Mouse (Mus musculus): ENCODE measurements around the gene Fam25c. TPM values are rescaled to one million over a fixed set of nuclear protein-coding genes. Genes with fewer than 3 reads are reported as not detected.
A peak's percentile ranks its signal among the peaks of the same experiment; 100 is the strongest.

Gene Fam25c
- polyA plus RNA-seq, 1 experiment = not detected

DNA sequence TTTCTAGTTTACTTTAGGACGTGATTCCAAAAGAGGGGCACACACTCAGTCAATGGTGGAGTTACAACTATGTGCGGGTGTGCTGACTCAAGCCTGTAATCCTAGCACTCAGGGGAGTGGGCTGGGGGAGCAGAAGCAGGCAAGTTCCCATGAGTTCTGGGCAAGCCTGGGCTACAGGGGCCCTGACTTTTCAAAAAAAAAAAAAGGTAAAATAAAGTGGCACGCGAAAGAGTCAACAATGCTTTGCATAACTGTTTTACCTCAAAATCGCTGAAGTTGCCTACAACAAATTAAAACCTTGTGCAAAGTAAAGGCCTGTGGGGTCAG is 45.4 kb downstream of the Fam25c start:
- H3K27me3 ChIP-seq (ENCODE audit: control insufficient read depth, insufficient read depth, low read length) = no peaks in the 10 kb centered on the region
- H3K27ac ChIP-seq (ENCODE audit: control insufficient read depth, insufficient read depth, low read depth, low read length) = peak overlapping the region; percentile 96
- no peak for TF ChIP-seq CTCF (IDR thresholded peaks at IDR 0.05; ENCODE audit: control insufficient read depth, insufficient read depth, insufficient replicate concordance, low read depth, low read length)
- no peak for TF ChIP-seq POLR2A (IDR thresholded peaks at IDR 0.05; ENCODE audit: control insufficient read depth, low read depth, low read length)
- no peaks in the 10 kb centered on the region for H3K36me3 ChIP-seq (ENCODE audit: control insufficient read depth, insufficient read depth, low read length)
- H3K4me3 ChIP-seq (ENCODE audit: control insufficient read depth, low read depth, low read length) = peak overlapping the region; percentile 93
- H3K4me1 ChIP-seq (ENCODE audit: control insufficient read depth, insufficient read depth, low read length) = no peaks in the 10 kb centered on the region; the same call in 1 of the 2 replicates

DNA sequence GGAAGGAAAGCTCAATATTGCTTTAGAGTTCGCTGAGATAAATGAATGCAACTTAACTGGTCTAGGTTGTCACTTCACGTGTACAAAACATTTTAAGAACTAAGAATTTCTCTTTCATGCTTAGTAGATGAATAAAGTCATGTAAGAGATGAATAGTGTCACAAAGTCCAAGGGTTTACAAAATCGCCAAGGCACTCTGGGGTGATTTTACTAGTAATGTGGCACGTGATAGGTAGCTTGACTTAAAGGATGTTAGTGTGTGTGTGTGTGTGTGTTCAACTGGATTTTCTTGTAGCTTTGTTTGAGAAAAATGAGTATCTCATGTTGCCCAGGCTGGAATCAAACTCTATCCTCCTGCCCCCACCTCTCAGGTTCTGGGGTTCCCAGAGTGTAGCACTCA is 46.0 kb downstream of the Fam25c start:
- Histone ChIP-seq H3K4me1 (ENCODE audit: control insufficient read depth, insufficient read depth, low read length) (no peaks in the 10 kb centered on the region; the same call in 1 of the 2 replicates), H3K4me3 (ENCODE audit: control insufficient read depth, low read depth, low read length) (no peak overlapping the region), H3K27me3 (ENCODE audit: control insufficient read depth, insufficient read depth, low read length) (no peaks in the 10 kb centered on the region), H3K36me3 (ENCODE audit: control insufficient read depth, insufficient read depth, low read length) (no peaks in the 10 kb centered on the region), H3K27ac (ENCODE audit: control insufficient read depth, insufficient read depth, low read depth, low read length) (no peak overlapping the region)
- TF ChIP-seq POLR2A (IDR thresholded peaks at IDR 0.05; ENCODE audit: control insufficient read depth, low read depth, low read length) (no peak), CTCF (IDR thresholded peaks at IDR 0.05; ENCODE audit: control insufficient read depth, insufficient read depth, insufficient replicate concordance, low read depth, low read length) (no peak)

DNA sequence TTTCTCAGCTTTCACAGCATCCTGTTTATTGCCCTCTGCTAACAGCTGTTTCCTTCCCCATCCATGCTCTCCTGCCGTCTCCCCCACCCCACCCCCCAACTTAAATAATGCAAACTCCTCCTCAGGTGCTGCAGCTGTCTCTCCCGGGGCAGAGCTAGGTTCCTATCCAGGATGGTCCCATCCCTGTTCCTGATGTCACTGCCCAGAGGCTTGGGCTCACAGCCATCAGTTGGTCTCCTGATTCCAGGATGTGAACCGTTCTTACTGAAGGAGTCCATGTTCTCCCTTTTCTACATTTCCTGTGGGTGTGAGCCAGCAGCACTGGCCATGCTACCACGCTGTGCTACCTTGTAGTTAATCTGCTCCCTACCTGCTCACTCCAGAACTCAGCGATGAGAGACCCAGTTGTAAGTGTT is 52.0 kb downstream of the Fam25c start:
- TF ChIP-seq CTCF (IDR thresholded peaks at IDR 0.05; ENCODE audit: control insufficient read depth, insufficient read depth, insufficient replicate concordance, low read depth, low read length) = no peak
- TF ChIP-seq POLR2A (IDR thresholded peaks at IDR 0.05; ENCODE audit: control insufficient read depth, low read depth, low read length) = no peak
- Histone ChIP-seq H3K27ac (ENCODE audit: control insufficient read depth, insufficient read depth, low read depth, low read length) (no peak overlapping the region; the same call in 1 of the 2 replicates), H3K4me1 (ENCODE audit: control insufficient read depth, insufficient read depth, low read length) (no peaks in the 10 kb centered on the region), H3K36me3 (ENCODE audit: control insufficient read depth, insufficient read depth, low read length) (no peaks in the 10 kb centered on the region), H3K27me3 (ENCODE audit: control insufficient read depth, insufficient read depth, low read length) (no peaks in the 10 kb centered on the region), H3K4me3 (ENCODE audit: control insufficient read depth, low read depth, low read length) (no peak overlapping the region)

DNA sequence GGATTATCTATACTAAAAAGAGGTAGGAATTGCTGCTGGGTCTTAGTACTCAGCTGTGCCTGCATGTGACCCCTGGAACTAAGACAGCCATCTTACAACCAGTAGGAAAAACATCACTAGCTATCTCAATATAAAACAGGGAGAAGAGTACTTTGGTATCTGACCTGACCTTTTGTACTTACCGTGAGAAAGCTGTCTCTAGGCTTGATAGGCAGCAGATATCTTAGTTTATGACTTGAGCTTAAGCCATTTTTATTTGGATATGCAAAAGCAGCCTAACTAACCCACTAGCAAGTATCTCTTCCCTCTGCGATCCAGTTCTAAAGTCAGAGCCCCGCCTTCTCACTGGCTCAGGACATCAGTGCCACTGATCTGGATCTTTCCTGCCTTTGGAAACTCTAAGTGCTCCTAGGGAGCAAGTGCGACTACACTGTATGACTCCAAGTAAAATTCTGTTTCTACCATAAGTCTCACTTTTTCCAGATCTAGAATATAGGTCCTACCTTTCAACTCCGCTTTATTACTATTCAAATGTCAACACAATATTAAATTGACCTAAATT is 52.5 kb downstream of the Fam25c start:
- Histone ChIP-seq H3K36me3 (ENCODE audit: control insufficient read depth, insufficient read depth, low read length) (no peaks in the 10 kb centered on the region), H3K4me3 (ENCODE audit: control insufficient read depth, low read depth, low read length) (no peak overlapping the region), H3K27ac (ENCODE audit: control insufficient read depth, insufficient read depth, low read depth, low read length) (no peak overlapping the region), H3K27me3 (ENCODE audit: control insufficient read depth, insufficient read depth, low read length) (no peaks in the 10 kb centered on the region), H3K4me1 (ENCODE audit: control insufficient read depth, insufficient read depth, low read length) (no peaks in the 10 kb centered on the region)
- no peak for TF ChIP-seq POLR2A (IDR thresholded peaks at IDR 0.05; ENCODE audit: control insufficient read depth, low read depth, low read length)
- TF ChIP-seq CTCF (IDR thresholded peaks at IDR 0.05; ENCODE audit: control insufficient read depth, insufficient read depth, insufficient replicate concordance, low read depth, low read length) = no peak

Other genes starting within 250 kb of the Fam25c start
- 0.05 and 0.06 TPM in 2 replicates for gene Npy4r, start 202.9 kb downstream of the Fam25c start, polyA plus RNA-seq (2012; rRNA removed)
- gene Gprin2, start 153.8 kb downstream of the Fam25c start, polyA plus RNA-seq (2012; rRNA removed) = 0.08 and 0.26 TPM in 2 replicates
- gene Syt15, start 135.8 kb downstream of the Fam25c start, polyA plus RNA-seq (2012; rRNA removed) = 0.58 and 0.72 TPM in 2 replicates
- 1.3 and 1.5 TPM in 2 replicates for gene Shld2, start 44.9 kb downstream of the Fam25c start, polyA plus RNA-seq (2012; rRNA removed)
- 7.1 TPM in 2 replicates for gene Glud1, start 44.7 kb downstream of the Fam25c start, polyA plus RNA-seq (2012; rRNA removed)
- 1.1 and 2.0 TPM in 2 replicates for gene Sncg, start 19.4 kb upstream of the Fam25c start, polyA plus RNA-seq (2012; rRNA removed)
- gene Mmrn2, start 20.0 kb upstream of the Fam25c start, polyA plus RNA-seq (2012; rRNA removed) = 0.51 and 0.82 TPM in 2 replicates
- 3.7 and 5.9 TPM in 2 replicates for gene Bmpr1a, start 147.9 kb upstream of the Fam25c start, polyA plus RNA-seq (2012; rRNA removed)
- 0.14 TPM in 1 of 2 replicates, not detected in the other for gene 9230112D13Rik, start 167.4 kb upstream of the Fam25c start, polyA plus RNA-seq (2012; rRNA removed)
- gene Ldb3, start 233.2 kb upstream of the Fam25c start, polyA plus RNA-seq (2012; rRNA removed) = 0.54 and 0.99 TPM in 2 replicates
- 0.14 and 0.26 TPM in 2 replicates for gene Opn4, start 244.7 kb upstream of the Fam25c start, polyA plus RNA-seq (2012; rRNA removed)

Measured in testis, adult 2 months (tissue).